Mouse (Mus musculus): ENCODE results near the gene Olfr889.
"Not testable (repeated sequence)": the region's sequence is repeated elsewhere in the genome, so short reads cannot be mapped to it uniquely, and the experiment has no call there.

Olfr889 gene

GRCm38 (mm10) chr9:38114898-38115297, at the start of gene Olfr889:
Olfr889 (plus strand) TSS chr9:38115198.
- no peak for DNase-seq (ENCODE audit: low read depth in 2 of 2, low spot score in 2 of 2)

- no peak for DNase-seq (ENCODE audit: low read depth in 2 of 2, low spot score in 2 of 2)
These were observed 31.2 kb upstream of the Olfr889 start, which contains the start of gene Olfr887 for GRCm38 (mm10) chr9:38083772-38084171. Olfr887 (plus strand) TSS chr9:38084072.

GRCm38 (mm10) chr9:38107828-38108227, 7.2 kb upstream of the Olfr889 start, which contains the start of gene Olfr888:
Olfr888 (plus strand) TSS chr9:38108128.
- DNase-seq (ENCODE audit: low read depth in 2 of 2, low spot score in 2 of 2): no peak

- no peak for DNase-seq (ENCODE audit: low read depth in 2 of 2, low spot score in 2 of 2)
These were observed 27.2 kb downstream of the Olfr889 start, which contains the start of gene Olfr890 for GRCm38 (mm10) chr9:38142217-38142616. Olfr890 (plus strand) TSS chr9:38142517.

- DNase-seq (ENCODE audit: low read depth in 2 of 2, low spot score in 2 of 2): not testable (repeated sequence)
These were observed 53.3 kb downstream of the Olfr889 start for GRCm38 (mm10) chr9:38168341-38168740.

Data from CD8-positive naive resting alpha-beta T cell, adult 2 months (primary cell).